In the genomic region with DNA sequence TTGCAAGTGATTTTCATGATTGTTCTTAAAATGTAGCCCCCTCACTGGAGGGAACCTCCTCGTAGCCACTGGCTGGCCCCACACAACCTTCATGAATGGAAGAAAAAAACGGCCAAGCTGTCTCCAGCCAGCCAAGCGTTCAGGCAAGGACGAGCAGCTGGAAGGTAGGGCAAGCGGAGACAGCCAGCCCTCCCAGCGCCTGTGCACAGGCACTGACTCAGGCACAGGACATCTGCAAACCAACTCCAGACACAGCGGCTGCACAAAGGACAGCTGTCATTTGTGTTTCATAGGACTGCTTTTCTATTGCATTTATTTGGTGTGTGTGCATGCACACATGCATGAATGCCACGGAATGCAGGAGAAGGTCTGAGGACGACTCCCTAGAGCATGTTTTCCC, we compare ENCODE assay signal across 33 mouse cellular contexts. TPM values are rescaled to one million over a fixed set of nuclear protein-coding genes. Genes with fewer than 3 reads are reported as not detected.
DNase-seq lines count a peak whose midpoint lies in the region; ATAC-seq and TF ChIP-seq lines count a peak whose summit lies in the region.
"Had no signal": no experiment of that assay in that cellular context is flagged by ENCODE, and none has a peak within 500 bp of the region (broad histone marks: within the 10 kb centered on the region; RNA-seq: fewer than 3 reads in every experiment).

No protein-coding gene starts in this region.

- ATAC-seq in embryonic facial prominence, embryonic 14.5 days (ENCODE audit: low read depth) = no peak; the same call in 1 of the 2 replicates
- ATAC-seq in intestine, embryonic 15.5 days = no peak
- no peak for ATAC-seq in intestine, postnatal 0 days
- ATAC-seq in midbrain, postnatal 0 days (ENCODE audit: low FRiP score) = no peak
- no peak for ATAC-seq in erythroid progenitor cell, adult 5-6 weeks (replicated peaks; ENCODE audit: low FRiP score, poor library complexity, severe bottlenecking)
- ATAC-seq: CD4-positive, CD25-positive, alpha-beta regulatory T cell, adult 4 months; forebrain, embryonic 13.5 days; forebrain, embryonic 16.5 days; hindbrain, embryonic 16.5 days; intestine, embryonic 16.5 days had no signal

- no peaks in the 10 kb centered on the region for H3K27me3 ChIP-seq in embryonic facial prominence, embryonic 14.5 days (replicated peaks; ENCODE audit: control insufficient read depth, insufficient read depth, low read length)
- 0 out of 2 replicates have a peak, but pooled peaks cover 5% of the 10 kb centered on the region for H3K27me3 ChIP-seq in embryonic facial prominence, embryonic 10.5 days (replicated peaks; ENCODE audit: low read depth, poor library complexity, severe bottlenecking)
- no peaks in the 10 kb centered on the region for H3K27me3 ChIP-seq in intestine, embryonic 15.5 days (replicated peaks)
- H3K27me3 ChIP-seq in intestine, postnatal 0 days (replicated peaks; ENCODE audit: control insufficient read depth, insufficient read depth, low read length) = no peaks in the 10 kb centered on the region
- no peaks in the 10 kb centered on the region for H3K27me3 ChIP-seq in midbrain, postnatal 0 days (ENCODE audit: insufficient read depth, low read length)
- H3K27me3 ChIP-seq: forebrain, embryonic 13.5 days had no signal

- H3K27ac ChIP-seq in embryonic facial prominence, embryonic 14.5 days (replicated peaks; ENCODE audit: low read depth, low read length) = no peak overlapping the region
- H3K27ac ChIP-seq in embryonic facial prominence, embryonic 10.5 days (replicated peaks) = no peak overlapping the region
- 0 out of 2 replicates have a peak overlapping the region, but pooled peaks have one; percentile 2 for H3K27ac ChIP-seq in intestine, embryonic 15.5 days
- no peak overlapping the region for H3K27ac ChIP-seq in intestine, postnatal 0 days (ENCODE audit: low read depth, low read length)
- no peak overlapping the region for H3K27ac ChIP-seq in midbrain, postnatal 0 days (ENCODE audit: low read depth, low read length)
- H3K27ac ChIP-seq: embryonic facial prominence, embryonic 12.5 days; forebrain, embryonic 10.5 days; forebrain, embryonic 13.5 days; heart, embryonic 13.5 days; hindbrain, embryonic 12.5 days had no signal

- H3K4me3 ChIP-seq in embryonic facial prominence, embryonic 14.5 days (ENCODE audit: low read depth, low read length) = no peak overlapping the region
- no peak overlapping the region for H3K4me3 ChIP-seq in embryonic facial prominence, embryonic 10.5 days
- no peak overlapping the region for H3K4me3 ChIP-seq in intestine, embryonic 15.5 days (replicated peaks)
- H3K4me3 ChIP-seq in intestine, postnatal 0 days (ENCODE audit: low read depth, low read length) = no peak overlapping the region
- H3K4me3 ChIP-seq in midbrain, postnatal 0 days (ENCODE audit: low read depth, low read length) = no peak overlapping the region
- H3K4me3 ChIP-seq: embryonic facial prominence, embryonic 12.5 days; erythroblast, embryonic 14.5 days; forebrain, embryonic 10.5 days; forebrain, embryonic 13.5 days; heart, embryonic 13.5 days; hindbrain, embryonic 12.5 days had no signal

- peak; percentile 48 for DNase-seq in embryonic facial prominence, embryonic 14.5 days (ENCODE audit: low spot score)
- no peak for DNase-seq in embryonic facial prominence, embryonic 10.5 days (ENCODE audit: low spot score)
- DNase-seq in brain, embryonic 14.5 days (ENCODE audit: low read depth) = peak; percentile 9
- DNase-seq in retina, postnatal 1 day = peak; percentile 50
- DNase-seq in midbrain, postnatal 0 days (ENCODE audit: low spot score) = no peak
- DNase-seq: adrenal gland, adult 8-10 months; cerebellum, adult 11-12 months; cerebellum, adult 8-10 months; cerebellum, postnatal 10 days; cerebellum, postnatal 36 days; gastrocnemius, postnatal 14 days; heart, adult 11 months; heart, postnatal 14 days; heart, postnatal 4 days; kidney, adult 2 months had no signal

- H3K4me2 ChIP-seq in embryonic facial prominence, embryonic 14.5 days (ENCODE audit: low read depth, low read length) = no peak overlapping the region
- no peak overlapping the region for H3K4me2 ChIP-seq in intestine, embryonic 15.5 days (replicated peaks)
- no peak overlapping the region for H3K4me2 ChIP-seq in intestine, postnatal 0 days (replicated peaks; ENCODE audit: low read depth)
- no peak overlapping the region for H3K4me2 ChIP-seq in midbrain, postnatal 0 days (ENCODE audit: low read depth, low read length, poor library complexity, severe bottlenecking)
- H3K4me2 ChIP-seq: embryonic facial prominence, embryonic 12.5 days; forebrain, embryonic 13.5 days; heart, embryonic 13.5 days; hindbrain, embryonic 12.5 days had no signal

- H3K36me3 ChIP-seq in embryonic facial prominence, embryonic 14.5 days (ENCODE audit: control insufficient read depth, insufficient read depth, low read length) = no peaks in the 10 kb centered on the region
- no peaks in the 10 kb centered on the region for H3K36me3 ChIP-seq in embryonic facial prominence, embryonic 10.5 days (replicated peaks)
- H3K36me3 ChIP-seq in intestine, embryonic 15.5 days = no peaks in the 10 kb centered on the region
- no peaks in the 10 kb centered on the region for H3K36me3 ChIP-seq in intestine, postnatal 0 days (ENCODE audit: control insufficient read depth, insufficient read depth)
- no peaks in the 10 kb centered on the region for H3K36me3 ChIP-seq in midbrain, postnatal 0 days (ENCODE audit: insufficient read depth, low read length)
- H3K36me3 ChIP-seq: embryonic facial prominence, embryonic 12.5 days; forebrain, embryonic 10.5 days; heart, embryonic 13.5 days; hindbrain, embryonic 12.5 days had no signal

- no peaks in the 10 kb centered on the region for H3K4me1 ChIP-seq in embryonic facial prominence, embryonic 14.5 days (ENCODE audit: control insufficient read depth, insufficient read depth, low read length)
- peaks cover 3% of the 10 kb centered on the region; the same call in 1 of the 2 replicates for H3K4me1 ChIP-seq in embryonic facial prominence, embryonic 10.5 days
- H3K4me1 ChIP-seq in intestine, embryonic 15.5 days (replicated peaks) = 0 out of 2 replicates have a peak, but pooled peaks cover under 1% of the 10 kb centered on the region
- no peaks in the 10 kb centered on the region for H3K4me1 ChIP-seq in intestine, postnatal 0 days (replicated peaks; ENCODE audit: control insufficient read depth, insufficient read depth, low read length)
- H3K4me1 ChIP-seq in midbrain, postnatal 0 days (ENCODE audit: insufficient read depth, low read length) = no peaks in the 10 kb centered on the region
- H3K4me1 ChIP-seq: embryonic facial prominence, embryonic 12.5 days; hindbrain, embryonic 12.5 days had no signal

- TF ChIP-seq POLR2A in brain, embryonic 14.5 days (IDR thresholded peaks at IDR 0.05; ENCODE audit: borderline replicate concordance, extremely low read depth, insufficient read depth, insufficient read length, poor library complexity, severe bottlenecking) = no peak

- TF ChIP-seq CTCF in intestine, postnatal 0 days (IDR thresholded peaks at IDR 0.05; ENCODE audit: low read depth) = no peak
- no peak for TF ChIP-seq CTCF in brain, embryonic 14.5 days (IDR thresholded peaks at IDR 0.05; ENCODE audit: borderline replicate concordance, extremely low read depth, insufficient read depth, insufficient read length)
- TF ChIP-seq CTCF in midbrain, postnatal 0 days (IDR thresholded peaks at IDR 0.05) = no peak

- H3K9ac ChIP-seq in embryonic facial prominence, embryonic 14.5 days (ENCODE audit: low read depth, low read length) = no peak overlapping the region
- no peak overlapping the region for H3K9ac ChIP-seq in intestine, embryonic 15.5 days
- no peak overlapping the region for H3K9ac ChIP-seq in intestine, postnatal 0 days (ENCODE audit: low read depth, low read length)
- no peak overlapping the region for H3K9ac ChIP-seq in midbrain, postnatal 0 days (replicated peaks; ENCODE audit: low read length, poor library complexity, severe bottlenecking)
- H3K9ac ChIP-seq: embryonic facial prominence, embryonic 12.5 days; forebrain, embryonic 13.5 days; heart, embryonic 13.5 days; hindbrain, embryonic 12.5 days had no signal

- WGBS in embryonic facial prominence, embryonic 14.5 days = 40% methylated on average over 9 of the region's 9 CpGs
- WGBS in embryonic facial prominence, embryonic 10.5 days = 55% methylated on average over 9 of the region's 9 CpGs
- 45% methylated on average over 9 of the region's 9 CpGs for whole genome bisulfite sequencing in intestine, embryonic 15.5 days
- 60% methylated on average over 9 of the region's 9 CpGs for WGBS in intestine, postnatal 0 days
- WGBS in midbrain, postnatal 0 days = 33% methylated on average over 9 of the region's 9 CpGs

- no peaks in the 10 kb centered on the region for H3K9me3 ChIP-seq in embryonic facial prominence, embryonic 14.5 days (ENCODE audit: control insufficient read depth, low read length)
- no peaks in the 10 kb centered on the region for H3K9me3 ChIP-seq in embryonic facial prominence, embryonic 10.5 days
- no peaks in the 10 kb centered on the region for H3K9me3 ChIP-seq in intestine, embryonic 15.5 days
- no peaks in the 10 kb centered on the region for H3K9me3 ChIP-seq in intestine, postnatal 0 days (ENCODE audit: control insufficient read depth)
- no peaks in the 10 kb centered on the region for H3K9me3 ChIP-seq in midbrain, postnatal 0 days (ENCODE audit: low read length)
- H3K9me3 ChIP-seq: embryonic facial prominence, embryonic 12.5 days; forebrain, embryonic 10.5 days; forebrain, embryonic 13.5 days; heart, embryonic 13.5 days; hindbrain, embryonic 12.5 days had no signal

RNA-seq across cellular contexts. Expression of gene 1700016K19Rik, which starts 5.4 kb away (rescaled TPM):
- 2.0 and 7.3 TPM in 2 replicates for polyA plus RNA-seq in embryonic facial prominence, embryonic 14.5 days (2014; fragmentation: Nextera tagmentation; extraction: Ambion mirVana)
- 0.65 and 0.99 TPM in 2 replicates for polyA plus RNA-seq in embryonic facial prominence, embryonic 10.5 days (2016; fragmentation: Nextera tagmentation; extraction: Ambion mirVana)
- 2.6 and 4.0 TPM in 2 replicates for polyA plus RNA-seq in intestine, embryonic 15.5 days (2015; fragmentation: Nextera tagmentation; extraction: Ambion mirVana)
- 0.17 TPM in 1 of 2 replicates, not detected in the other for polyA plus RNA-seq in intestine, postnatal 0 days (2015; fragmentation: Nextera tagmentation; extraction: Ambion mirVana)
- polyA plus RNA-seq in brain, embryonic 14.5 days (2012; rRNA removed) = 3.3 and 3.7 TPM in 2 replicates
- 5.5 and 11.3 TPM in 2 replicates for total RNA-seq in midbrain, postnatal 0 days (2014; rRNA removed)
- polyA plus RNA-seq in midbrain, postnatal 0 days (2015; fragmentation: Nextera tagmentation; extraction: Ambion mirVana) = 8.6 and 8.8 TPM in 2 replicates
- total RNA-seq in erythroid progenitor cell, adult 5-6 weeks (2015; ENCODE audit: low replicate concordance) = not detected in 2 replicates
- total RNA-seq in erythroid progenitor cell, adult 5-6 weeks (2017; ENCODE audit: low replicate concordance) = not detected in 2 replicates
- total RNA-seq: adrenal gland, adult 8-10 months; gastrocnemius, adult 18-20 months; gastrocnemius, postnatal 14 days; gastrocnemius, postnatal 4 days; heart, adult 8-10 months; heart, postnatal 4 days; MEL had no signal
- polyA plus RNA-seq: C2C12; CD4-positive, CD25-positive, alpha-beta regulatory T cell, adult 4 months; erythroblast, embryonic 14.5 days; heart, embryonic 13.5 days had no signal

RNA-seq across cellular contexts. Expression of gene Rflnb, which starts 33.2 kb away (rescaled TPM):
- polyA plus RNA-seq in embryonic facial prominence, embryonic 14.5 days (2014; fragmentation: Nextera tagmentation; extraction: Ambion mirVana) = 45.3 and 45.6 TPM in 2 replicates
- 24.6 and 29.7 TPM in 2 replicates for polyA plus RNA-seq in embryonic facial prominence, embryonic 10.5 days (2016; fragmentation: Nextera tagmentation; extraction: Ambion mirVana)
- polyA plus RNA-seq in intestine, embryonic 15.5 days (2015; fragmentation: Nextera tagmentation; extraction: Ambion mirVana) = 51.8 and 52.0 TPM in 2 replicates
- polyA plus RNA-seq in intestine, postnatal 0 days (2015; fragmentation: Nextera tagmentation; extraction: Ambion mirVana) = 24.2 and 26.8 TPM in 2 replicates
- 3.4 and 6.0 TPM in 2 replicates for polyA plus RNA-seq in brain, embryonic 14.5 days (2012; rRNA removed)
- 16.7 and 17.7 TPM in 2 replicates for total RNA-seq in midbrain, postnatal 0 days (2014; rRNA removed)
- polyA plus RNA-seq in midbrain, postnatal 0 days (2015; fragmentation: Nextera tagmentation; extraction: Ambion mirVana) = 15.2 and 16.3 TPM in 2 replicates
- total RNA-seq in erythroid progenitor cell, adult 5-6 weeks (2015; ENCODE audit: low replicate concordance) = 8.8 and 11.5 TPM in 2 replicates
- 6.7 and 7.2 TPM in 2 replicates for total RNA-seq in erythroid progenitor cell, adult 5-6 weeks (2017; ENCODE audit: low replicate concordance)

RNA-seq across cellular contexts. Expression of gene Rph3al, which starts 56.1 kb away (rescaled TPM):
- 3.0 TPM in 2 replicates for polyA plus RNA-seq in embryonic facial prominence, embryonic 14.5 days (2014; fragmentation: Nextera tagmentation; extraction: Ambion mirVana)
- 2.2 and 3.5 TPM in 2 replicates for polyA plus RNA-seq in embryonic facial prominence, embryonic 10.5 days (2016; fragmentation: Nextera tagmentation; extraction: Ambion mirVana)
- polyA plus RNA-seq in intestine, embryonic 15.5 days (2015; fragmentation: Nextera tagmentation; extraction: Ambion mirVana) = 18.2 and 19.7 TPM in 2 replicates
- 10.5 and 12.9 TPM in 2 replicates for polyA plus RNA-seq in intestine, postnatal 0 days (2015; fragmentation: Nextera tagmentation; extraction: Ambion mirVana)
- 1.7 and 3.1 TPM in 2 replicates for polyA plus RNA-seq in brain, embryonic 14.5 days (2012; rRNA removed)
- total RNA-seq in midbrain, postnatal 0 days (2014; rRNA removed) = 3.4 and 4.0 TPM in 2 replicates
- polyA plus RNA-seq in midbrain, postnatal 0 days (2015; fragmentation: Nextera tagmentation; extraction: Ambion mirVana) = 3.0 and 3.1 TPM in 2 replicates
- 6.1 and 7.1 TPM in 2 replicates for total RNA-seq in erythroid progenitor cell, adult 5-6 weeks (2015; ENCODE audit: low replicate concordance)
- total RNA-seq in erythroid progenitor cell, adult 5-6 weeks (2017; ENCODE audit: low replicate concordance) = 0.98 and 7.4 TPM in 2 replicates
- polyA plus RNA-seq: erythroblast, embryonic 14.5 days had no signal

Comparison
In these comparisons a context has a peak if more than half of its experiments do, and no peak if none do; other contexts are left out.
1. DNase-seq: peak in embryonic facial prominence, embryonic 14.5 days (single experiment), brain, embryonic 14.5 days (single experiment) and retina, postnatal 1 day (single experiment); none in embryonic facial prominence, embryonic 10.5 days (single experiment) and midbrain, postnatal 0 days (single experiment).